Mouse (Mus musculus) liver, embryonic 14.5 days (tissue): ENCODE measurements around the gene Ctnnal1. TPM values are rescaled to one million over a fixed set of nuclear protein-coding genes. Genes with fewer than 3 reads are reported as not detected.

Experiments
- ATAC-seq: fragments of 200-750 bp; cut with Nextera tagmentation; 2 replicates; pipeline ENCODE4 v1.8.0; 2017; ENCODE audit warnings: moderate number of reproducible peaks, mild to moderate bottlenecking, moderate library complexity; ENCODE audit not compliant: insufficient read depth
- DNase-seq, 3 experiments: peaks; one replicate each; pipeline ENCODE4 v3.0.0-alpha.2; 2012 to 2013; ENCODE audit warnings: low read depth in 3 of 3, low spot score in 3 of 3
- H3K27ac ChIP-seq: fragments of 300-500 bp; sonication (generic); 2 replicates; pipeline ENCODE4 v1.5.1; 2014; ENCODE audit warnings: moderate library complexity, mild to moderate bottlenecking, control low read depth, inconsistent platforms
- H3K27me3 ChIP-seq: fragments of 300-500 bp; sonication (generic); 2 replicates; pipeline ENCODE4 v1.6.1; 2014; ENCODE audit warnings: mild to moderate bottlenecking, low read length, moderate library complexity; ENCODE audit not compliant: control insufficient read depth, insufficient read depth
- H3K36me3 ChIP-seq: fragments of 300-500 bp; sonication (generic); replicated peaks from 2 replicates; pipeline ENCODE4 v1.6.1; 2014; ENCODE audit warnings: low read depth; ENCODE audit not compliant: control insufficient read depth, insufficient read depth
- H3K4me1 ChIP-seq, 2 experiments: fragments of 200-500 bp in 1 of 2; fragments of 300-500 bp in 1 of 2; sonication (generic) in 1 of 2; replicated peaks; 2 replicates each; pipeline ENCODE4 v1.6.1; 2012 to 2014; ENCODE audit warnings: antibody characterized with exemption in 1 of 2, inconsistent platforms in 1 of 2, low read length in 1 of 2; ENCODE audit not compliant: control insufficient read depth in 2 of 2, insufficient read depth in 2 of 2
- H3K4me2 ChIP-seq: fragments of 300-500 bp; sonication (generic); 2 replicates; pipeline ENCODE4 v1.6.1; 2014; ENCODE audit warnings: low read depth, mild to moderate bottlenecking, control low read depth, moderate library complexity
- H3K4me3 ChIP-seq, 2 experiments: fragments of 200-500 bp in 1 of 2; fragments of 300-500 bp in 1 of 2; sonication (generic) in 1 of 2; 2 replicates each; pipeline ENCODE4 v1.5.1; 2012 to 2014; ENCODE audit warnings: low read depth in 2 of 2, low read length in 2 of 2, mild to moderate bottlenecking in 2 of 2, control low read depth in 1 of 2, inconsistent platforms in 1 of 2, moderate library complexity in 1 of 2; ENCODE audit not compliant: insufficient read depth in 1 of 2
- H3K9ac ChIP-seq: fragments of 300-500 bp; sonication (generic); replicated peaks from 2 replicates; pipeline ENCODE4 v1.6.1; 2014; ENCODE audit warnings: mild to moderate bottlenecking, control low read depth, moderate library complexity
- H3K9me3 ChIP-seq: fragments of 300-500 bp; sonication (generic); 2 replicates; pipeline ENCODE4 v1.6.1; 2016; ENCODE audit warnings: low read length, mixed read lengths; ENCODE audit not compliant: control insufficient read depth
- CTCF ChIP-seq: IDR thresholded peaks from 2 replicates; pipeline ENCODE4 v1.5.1; 2016; ENCODE audit warnings: antibody characterized with exemption, low read depth, control low read depth
- EP300 ChIP-seq: IDR thresholded peaks from 2 replicates; pipeline ENCODE4 v1.6.1; 2016; ENCODE audit warnings: antibody characterized with exemption, low read depth
- WGBS: fragments of 180-500 bp; shearing (Covaris S2); extraction: QIAGEN DNeasy Blood & Tissue Kit; methylation state at CpG from one replicate; pipeline ENCODE4 v1.1.7; 2014; ENCODE audit not compliant: insufficient replicate concordance; 5-methylcytosine and 5-hydroxymethylcytosine counted together
- polyA plus RNA-seq, 2 experiments: library from polyadenylated mRNA; depleted of rRNA in 1 of 2; stranded (reverse) in 1 of 2; unstranded in 1 of 2; fragments of >200 nt; fragmentation: Nextera tagmentation in 1 of 2; extraction: Ambion mirVana in 1 of 2; gene quantifications; 2 replicates each; pipeline versions ENCODE4 v1.2.1 to v1.2.3; 2012 to 2014

Ctnnal1 gene
- polyA plus RNA-seq, 2 experiments = 4.8 to 8.2 TPM

DNA sequence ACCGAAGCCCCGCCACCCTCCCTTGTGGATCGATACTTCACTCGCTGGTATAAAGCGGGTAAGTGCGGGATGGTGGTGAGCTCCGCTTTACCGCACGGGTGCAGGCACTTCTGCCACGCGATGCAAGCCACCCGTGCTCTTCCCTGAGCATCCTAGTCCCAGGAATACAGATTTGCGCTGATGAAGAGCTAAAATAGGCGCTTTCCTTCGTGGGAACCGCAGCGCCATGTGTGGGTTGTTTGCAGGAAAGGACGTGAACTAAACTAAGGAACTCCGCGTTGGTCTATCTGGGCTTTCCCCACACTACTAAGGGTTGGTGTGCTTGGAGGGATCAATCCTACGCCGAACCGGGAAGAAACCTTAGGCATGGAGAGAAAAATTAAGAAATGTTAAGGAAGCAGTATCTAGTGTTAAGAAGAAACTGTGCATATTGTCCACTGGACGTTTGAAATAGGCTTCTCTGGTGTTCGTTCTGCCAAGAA is 62.3 kb downstream of the Ctnnal1 start:
- WGBS = 2% methylated on average over 25 of the region's 25 CpGs
- TF ChIP-seq EP300 (no peak), CTCF (peak; percentile 13; the same call in 1 of the 2 replicates)
- DNase-seq (no peak), ATAC-seq (peak; percentile 11; the same call in 1 of the 2 replicates)
- Histone ChIP-seq H3K9ac (peak overlapping the region; percentile 57), H3K4me3 (peak overlapping the region; percentile 67 to 84), H3K27me3 (no peaks in the 10 kb centered on the region), H3K4me1 (peaks cover 0 to 8% of the 10 kb centered on the region in 2 experiments; a peak in 3 of 4 replicates), H3K4me2 (peak overlapping the region; percentile 87), H3K9me3 (no peaks in the 10 kb centered on the region), H3K36me3 (peaks cover 13% of the 10 kb centered on the region; the same call in 1 of the 2 replicates), H3K27ac (no peak overlapping the region)

DNA sequence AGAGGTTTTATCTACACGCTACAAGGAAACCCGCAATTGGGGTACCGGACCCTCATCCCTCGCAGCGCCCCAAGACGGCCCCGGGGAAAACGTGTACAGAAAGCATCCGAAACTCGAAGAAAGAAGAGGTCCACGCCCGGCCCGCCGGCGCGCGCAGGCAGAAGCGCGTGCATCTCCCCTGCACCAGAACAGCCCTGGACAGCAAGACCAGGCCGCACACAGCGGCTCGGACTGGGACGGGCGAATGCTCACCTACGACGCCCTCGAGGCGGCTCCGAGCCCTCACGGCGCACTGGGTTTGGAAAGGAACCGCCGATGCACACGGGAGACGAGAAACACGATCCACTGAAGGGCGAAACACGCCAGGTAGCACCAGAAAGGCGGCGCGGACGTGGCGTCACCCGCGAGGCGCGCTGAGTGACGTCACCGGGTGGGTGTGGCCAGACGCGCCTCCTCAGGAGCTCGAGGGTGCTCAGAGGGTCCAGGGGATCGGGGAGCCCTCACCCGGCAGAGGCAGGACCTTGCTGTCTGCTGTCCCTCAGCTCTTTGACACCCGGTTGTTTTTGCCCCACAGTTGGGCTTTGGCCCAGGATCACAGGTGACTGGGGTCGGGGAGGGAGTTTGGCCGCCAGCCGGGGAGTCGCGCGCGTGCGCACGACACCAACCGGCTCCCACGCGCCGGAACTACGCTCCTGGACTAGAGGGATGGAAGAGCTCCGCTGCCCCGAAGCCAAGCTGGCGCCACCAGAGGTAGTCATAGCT is 62.9 kb downstream of the Ctnnal1 start, which contains the start of the genes Elp1 and Fam206a:
Elp1 (minus strand) TSS at position 425 of the 762 bp plus-strand sequence.
Fam206a (plus strand) TSS at position 439 of the 762 bp plus-strand sequence.
- H3K4me2 ChIP-seq = peak within 1 kb of the TSS; percentile 87
- no peaks in the 10 kb centered on the region for H3K9me3 ChIP-seq
- peak within 1 kb of the TSS; percentile 57 for H3K9ac ChIP-seq
- TF ChIP-seq EP300 (no peak), CTCF (no peak)
- DNase-seq = peak; percentile 70 to 77 (median 71)
- peaks cover 0 to 8% of the 10 kb centered on the region in 2 experiments; a peak in 3 of 4 replicates for H3K4me1 ChIP-seq
- WGBS = under 1% methylated on average over 72 of the region's 72 CpGs
- no peaks in the 10 kb centered on the region for H3K27me3 ChIP-seq
- H3K27ac ChIP-seq = no peak within 1 kb of the TSS
- peak; percentile 95 for ATAC-seq
- H3K36me3 ChIP-seq = peaks cover 13% of the 10 kb centered on the region; the same call in 1 of the 2 replicates
- peak within 1 kb of the TSS; percentile 67 to 84 for H3K4me3 ChIP-seq

DNA sequence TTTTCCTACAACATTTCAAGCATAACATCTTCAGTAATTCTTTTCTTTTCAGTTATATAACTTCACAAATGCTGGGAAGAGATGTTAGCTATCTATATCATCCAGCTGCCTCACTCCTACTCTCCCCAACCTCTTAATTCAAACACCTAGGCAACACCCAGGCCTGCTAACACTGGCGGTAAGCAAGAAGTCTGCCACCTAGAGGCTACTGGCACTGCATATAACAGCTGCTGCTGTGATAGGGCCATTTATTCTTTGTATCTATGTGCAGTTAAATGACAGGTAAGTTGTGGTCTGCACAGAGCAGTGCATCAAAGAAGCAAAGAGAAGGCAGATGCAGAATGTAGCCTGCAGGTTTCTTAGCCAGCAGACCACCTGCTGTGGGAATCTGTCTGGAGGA is 73.6 kb downstream of the Ctnnal1 start:
- no peak for ATAC-seq
- peak; percentile 51 for TF ChIP-seq CTCF
- TF ChIP-seq EP300 = no peak
- no peak for DNase-seq
- peaks cover 47% of the 10 kb centered on the region for H3K36me3 ChIP-seq
- no peak overlapping the region for H3K27ac ChIP-seq
- H3K27me3 ChIP-seq = no peaks in the 10 kb centered on the region
- no peak overlapping the region for H3K4me2 ChIP-seq
- no peak overlapping the region for H3K9ac ChIP-seq
- no peaks in the 10 kb centered on the region for H3K4me1 ChIP-seq
- 44% methylated on average over 1 of the region's 1 CpGs for WGBS
- no peaks in the 10 kb centered on the region for H3K9me3 ChIP-seq
- no peak overlapping the region for H3K4me3 ChIP-seq

DNA sequence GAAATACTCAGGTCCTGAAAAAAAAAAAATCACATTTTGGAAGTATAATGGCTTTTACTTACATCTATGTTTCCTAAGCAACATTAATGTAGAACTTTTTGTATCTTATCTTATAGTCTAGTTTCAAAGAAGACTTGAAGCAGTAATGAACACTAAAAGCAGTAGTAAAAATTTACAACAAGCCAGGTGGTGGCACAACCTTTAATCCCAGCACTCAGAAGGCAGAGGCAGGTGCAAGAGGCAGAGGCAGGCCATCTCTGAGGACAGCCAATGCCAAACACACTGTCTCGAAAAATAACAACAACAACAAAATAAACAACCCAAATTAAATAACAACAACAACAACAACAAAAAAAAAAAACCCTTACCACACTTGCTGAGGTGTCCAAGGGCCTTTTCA is 93.9 kb downstream of the Ctnnal1 start:
- TF ChIP-seq EP300 = no peak
- no peak for TF ChIP-seq CTCF
- Histone ChIP-seq H3K4me2 (no peak overlapping the region), H3K36me3 (peaks cover 34% of the 10 kb centered on the region), H3K27me3 (no peaks in the 10 kb centered on the region), H3K9ac (no peak overlapping the region), H3K27ac (no peak overlapping the region), H3K4me1 (no peaks in the 10 kb centered on the region), H3K9me3 (no peaks in the 10 kb centered on the region), H3K4me3 (no peak overlapping the region)
- WGBS = 50% methylated on average over 1 of the region's 1 CpGs
- no peak for DNase-seq
- no peak for ATAC-seq

DNA sequence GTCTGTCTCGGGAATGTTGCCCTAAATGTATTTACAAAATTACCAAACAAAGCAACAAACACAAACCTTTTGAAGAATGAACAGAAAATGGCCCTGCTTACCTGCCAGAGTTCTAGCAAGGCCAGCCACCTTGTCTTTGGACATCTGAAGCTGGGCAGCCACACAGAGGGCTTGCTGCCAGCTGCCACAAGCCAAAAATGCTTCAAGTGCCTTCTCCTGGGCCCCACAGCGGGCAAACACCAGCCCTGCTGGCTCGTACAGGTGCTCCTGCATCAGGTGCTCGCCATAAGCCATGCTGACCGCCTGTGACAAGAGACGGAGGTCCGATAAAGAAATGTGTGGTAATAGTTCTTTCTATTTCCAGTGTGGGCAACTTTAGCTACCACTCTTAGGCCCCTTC is 96.1 kb downstream of the Ctnnal1 start:
- no peak for TF ChIP-seq EP300
- no peak for TF ChIP-seq CTCF
- H3K4me1 ChIP-seq = no peaks in the 10 kb centered on the region
- H3K27ac ChIP-seq = no peak overlapping the region
- no peak overlapping the region for H3K4me2 ChIP-seq
- H3K9me3 ChIP-seq = no peaks in the 10 kb centered on the region
- H3K4me3 ChIP-seq = no peak overlapping the region
- WGBS = 72% methylated on average over 7 of the region's 7 CpGs
- no peak overlapping the region for H3K9ac ChIP-seq
- DNase-seq (no peak), ATAC-seq (no peak)
- H3K27me3 ChIP-seq = no peaks in the 10 kb centered on the region
- peaks cover 37% of the 10 kb centered on the region for H3K36me3 ChIP-seq
